Mouse (Mus musculus) adrenal gland, postnatal 10 days (tissue): ENCODE measurements around the gene Rln1. TPM values are rescaled to one million over a fixed set of nuclear protein-coding genes. Genes with fewer than 3 reads are reported as not detected.

Source experiments
- DNase-seq: peaks from one replicate; pipeline ENCODE4 v3.0.0; 2021; ENCODE audit warnings: mixed read lengths
- total RNA-seq, 2 experiments: library from RNA; stranded (reverse); gene quantifications; 2 replicates each; pipeline ENCODE4 v1.2.3; 2021

The Rln1 gene
- total RNA-seq, 2 experiments from 2014 or later: not detected

GRCm38 (mm10) chr19:29294756-29295155 lies 39.7 kb downstream of the Rln1 start:
- DNase-seq: no peak

- DNase-seq: no peak
These were observed 41.9 kb downstream of the Rln1 start for GRCm38 (mm10) chr19:29292546-29292945.

- no peak for DNase-seq
These were observed 42.9 kb downstream of the Rln1 start for GRCm38 (mm10) chr19:29291532-29291931.

- no peak for DNase-seq
These were observed 46.6 kb downstream of the Rln1 start for GRCm38 (mm10) chr19:29287863-29288262.

GRCm38 (mm10) chr19:29285451-29285869 lies 49.0 kb downstream of the Rln1 start:
- no peak for DNase-seq

Other genes starting within 250 kb of the Rln1 start
- 10 to 100 TPM; 30.6 to 40.3 TPM for gene Rcl1, start 233.3 kb downstream of the Rln1 start, total RNA-seq
- 10 to 100 TPM; 17.7 to 20.5 TPM for gene Jak2, start 82.8 kb downstream of the Rln1 start, total RNA-seq
- gene Insl6, start 9.3 kb downstream of the Rln1 start, total RNA-seq: under 1 TPM in 1 of 2 experiments, not detected in 1; 0.66 TPM
- 10 to 100 TPM; 44.0 to 83.3 TPM for gene Plgrkt, start 32.7 kb upstream of the Rln1 start, total RNA-seq
- 1 to 10 TPM; 2.7 to 6.9 TPM for gene Cd274, start 32.8 kb upstream of the Rln1 start, total RNA-seq
- not detected for gene Pdcd1lg2, start 76.2 kb upstream of the Rln1 start, total RNA-seq
- 10 to 100 TPM; 51.9 to 57.6 TPM for gene Ric1, start 187.6 kb upstream of the Rln1 start, total RNA-seq